Mouse (Mus musculus) lung, postnatal 0 days (tissue): ENCODE results near the gene Amot.

Experiments used
- CTCF ChIP-seq: IDR thresholded peaks from 2 replicates; pipeline ENCODE4 v1.5.1; 2016; ENCODE audit warnings: antibody characterized with exemption, mild to moderate bottlenecking
- EP300 ChIP-seq: IDR thresholded peaks from 2 replicates; pipeline ENCODE4 v1.6.1; 2016; ENCODE audit warnings: antibody characterized with exemption, mild to moderate bottlenecking, control low read depth

GRCm38 (mm10) chrX:145543602-145544490 lies 38.9 kb upstream of the Amot start:
- TF ChIP-seq CTCF (no peak), EP300 (no peak)
